Mouse (Mus musculus) CH12.LX (cell line): ENCODE data around the gene Stxbp3. TPM values are rescaled to one million over a fixed set of nuclear protein-coding genes. Genes with fewer than 3 reads are reported as not detected.

Source experiments
- DNase-seq: peaks from one replicate; pipeline ENCODE4 v3.0.0-alpha.2; 2013; ENCODE audit errors: extremely low read depth
- H3K27ac ChIP-seq: 2 replicates; pipeline ENCODE4 v1.5.1; 2012; ENCODE audit warnings: low read depth, mild to moderate bottlenecking, control low read depth, moderate library complexity; ENCODE audit not compliant: insufficient read depth
- H3K27me3 ChIP-seq: replicated peaks from 2 replicates; pipeline ENCODE3; 2012; ENCODE audit warnings: inconsistent platforms
- H3K36me3 ChIP-seq, 2 experiments: replicated peaks in 1 of 2; 2 replicates each; pipeline versions ENCODE3 to v1.6.1; 2012; ENCODE audit warnings: inconsistent platforms in 1 of 2, low read length in 1 of 2, mild to moderate bottlenecking in 1 of 2, mixed read lengths in 1 of 2, moderate library complexity in 1 of 2; ENCODE audit not compliant: control insufficient read depth in 1 of 2, insufficient read depth in 1 of 2
- H3K4me1 ChIP-seq, 2 experiments: 2 replicates each; pipeline ENCODE4 v1.6.1; 2012; ENCODE audit warnings: inconsistent platforms in 1 of 2, moderate library complexity in 1 of 2; ENCODE audit not compliant: insufficient read depth in 2 of 2, control insufficient read depth in 1 of 2
- H3K4me2 ChIP-seq: 2 replicates; pipeline ENCODE4 v1.6.1; 2012; ENCODE audit warnings: low read depth, mild to moderate bottlenecking, control low read depth; ENCODE audit not compliant: poor library complexity, insufficient read depth, severe bottlenecking
- H3K4me3 ChIP-seq, 3 experiments: fragments of 150-350 bp in 1 of 3; sonication (generic) in 1 of 3; replicated peaks in 1 of 3; 2 replicates each; pipeline versions ENCODE3 to v1.5.1; 2011 to 2012; ENCODE audit warnings: low read depth in 2 of 3, low read length in 2 of 3, mild to moderate bottlenecking in 2 of 3, moderate library complexity in 2 of 3, control low read depth in 1 of 3, improper control_type of control experiment in 1 of 3, inconsistent platforms in 1 of 3, mixed read lengths in 1 of 3; ENCODE audit not compliant: poor library complexity in 1 of 3
- H3K79me2 ChIP-seq: replicated peaks from 2 replicates; pipeline ENCODE4 v1.6.1; 2012; ENCODE audit warnings: mild to moderate bottlenecking, moderate library complexity; ENCODE audit not compliant: control insufficient read depth, poor library complexity, insufficient read depth, severe bottlenecking; ENCODE audit errors: extremely low read depth
- H3K9ac ChIP-seq: 2 replicates; pipeline ENCODE4 v1.6.1; 2012; ENCODE audit warnings: low read depth, mild to moderate bottlenecking, control low read depth, moderate library complexity; ENCODE audit not compliant: insufficient read depth
- H3K9me3 ChIP-seq: replicated peaks from 2 replicates; pipeline ENCODE3; 2012; ENCODE audit warnings: low read length, inconsistent platforms, mixed read lengths
- BHLHE40 ChIP-seq: IDR thresholded peaks from 2 replicates; pipeline ENCODE4 v1.6.1; 2011; ENCODE audit warnings: mild to moderate bottlenecking, low read depth, low read length, improper control_type of control experiment
- CTCF ChIP-seq, 2 experiments: IDR thresholded peaks in 1 of 2; conservative IDR thresholded peaks in 1 of 2; 2 replicates each; pipeline ENCODE4 v1.5.1; 2011 to 2012; ENCODE audit warnings: low read depth in 2 of 2, low read length in 2 of 2, improper control_type of control experiment in 1 of 2, inconsistent platforms in 1 of 2, mild to moderate bottlenecking in 1 of 2, moderate library complexity in 1 of 2
- E2F4 ChIP-seq: IDR thresholded peaks from 2 replicates; pipeline ENCODE4 v1.6.1; 2011; ENCODE audit warnings: low read depth, low read length, improper control_type of control experiment; ENCODE audit not compliant: insufficient replicate concordance
- ELF1 ChIP-seq: IDR thresholded peaks from 2 replicates; pipeline ENCODE4 v1.6.1; 2014; ENCODE audit warnings: low read depth, mild to moderate bottlenecking, inconsistent platforms, low read length, improper control_type of control experiment
- HCFC1 ChIP-seq: IDR thresholded peaks from 2 replicates; pipeline ENCODE4 v1.6.1; 2012; ENCODE audit warnings: low read depth, mild to moderate bottlenecking, inconsistent platforms, low read length, improper control_type of control experiment
- IRF4 ChIP-seq: IDR thresholded peaks from 2 replicates; pipeline ENCODE4 v1.6.1; 2014; ENCODE audit warnings: low read depth, mild to moderate bottlenecking, inconsistent platforms, low read length, improper control_type of control experiment
- JUN ChIP-seq: IDR thresholded peaks from 2 replicates; pipeline ENCODE4 v1.6.1; 2011; ENCODE audit warnings: low read depth, mild to moderate bottlenecking, low read length, improper control_type of control experiment, moderate library complexity; ENCODE audit not compliant: insufficient read depth
- JUND ChIP-seq: conservative IDR thresholded peaks from 2 replicates; pipeline ENCODE4 v1.6.1; 2011; ENCODE audit warnings: low read depth, low read length, improper control_type of control experiment
- MAX ChIP-seq: IDR thresholded peaks from 2 replicates; pipeline ENCODE4 v1.6.1; 2011; ENCODE audit warnings: low read length, improper control_type of control experiment
- MEF2A ChIP-seq: IDR thresholded peaks from 2 replicates; pipeline ENCODE4 v1.6.1; 2014; ENCODE audit warnings: low read depth, mild to moderate bottlenecking, inconsistent platforms, low read length, improper control_type of control experiment, borderline replicate concordance
- MXI1 ChIP-seq: IDR thresholded peaks from 2 replicates; pipeline ENCODE4 v1.6.1; 2011; ENCODE audit warnings: mild to moderate bottlenecking, low read depth, low read length, improper control_type of control experiment
- MYC ChIP-seq: IDR thresholded peaks from 2 replicates; pipeline ENCODE4 v1.6.1; 2011; ENCODE audit warnings: low read depth, mild to moderate bottlenecking, improper control_type of control experiment, low read length
- NELFE ChIP-seq: IDR thresholded peaks from 2 replicates; pipeline ENCODE4 v1.6.1; 2011; ENCODE audit warnings: low read depth, low read length, improper control_type of control experiment
- NRF1 ChIP-seq: IDR thresholded peaks from 2 replicates; pipeline ENCODE4 v1.6.1; 2014; ENCODE audit warnings: low read depth, mild to moderate bottlenecking, inconsistent platforms, low read length, improper control_type of control experiment, moderate library complexity
- PAX5 ChIP-seq: IDR thresholded peaks from 2 replicates; pipeline ENCODE4 v1.6.1; 2012; ENCODE audit warnings: low read length, inconsistent platforms, mixed read lengths
- POLR2AphosphoS2 ChIP-seq: IDR thresholded peaks from 2 replicates; pipeline ENCODE4 v1.6.1; 2011; ENCODE audit warnings: low read depth, low read length, improper control_type of control experiment
- RAD21 ChIP-seq: IDR thresholded peaks from 2 replicates; pipeline ENCODE4 v1.6.1; 2011; ENCODE audit warnings: low read depth, mild to moderate bottlenecking, low read length, improper control_type of control experiment, moderate library complexity
- SMC3 ChIP-seq: IDR thresholded peaks from 2 replicates; pipeline ENCODE4 v1.6.1; 2011; ENCODE audit warnings: low read depth, low read length, improper control_type of control experiment
- TBP ChIP-seq: conservative IDR thresholded peaks from 2 replicates; pipeline ENCODE4 v1.6.1; 2011; ENCODE audit warnings: low read depth, low read length, improper control_type of control experiment
- UBTF ChIP-seq: IDR thresholded peaks from 2 replicates; pipeline ENCODE4 v1.6.1; 2012; ENCODE audit warnings: low read depth, mild to moderate bottlenecking, inconsistent platforms, low read length, improper control_type of control experiment, moderate library complexity
- USF1 ChIP-seq: IDR thresholded peaks from 2 replicates; pipeline ENCODE4 v1.6.1; 2014; ENCODE audit warnings: low read depth, mild to moderate bottlenecking, inconsistent platforms, low read length, improper control_type of control experiment
- ZC3H11A ChIP-seq: IDR thresholded peaks from 2 replicates; pipeline ENCODE4 v1.6.1; 2012; ENCODE audit warnings: low read depth, mild to moderate bottlenecking, inconsistent platforms, low read length, improper control_type of control experiment
- ZMIZ1 ChIP-seq: IDR thresholded peaks from 2 replicates; pipeline ENCODE4 v1.6.1; 2012; ENCODE audit warnings: low read depth, mild to moderate bottlenecking, inconsistent platforms, low read length, improper control_type of control experiment
- ZNF384 ChIP-seq: IDR thresholded peaks from 2 replicates; pipeline ENCODE4 v1.6.1; 2012; ENCODE audit warnings: low read depth, low read length, improper control_type of control experiment, inconsistent platforms
- dilution Hi-C: fragments of 300-500 bp; cut with MboI; formaldehyde crosslinking; loops from 2 replicates; pipeline ENCODE4 v1.14.3; 2020; ENCODE audit warnings: low sequenced_read_pairs; ENCODE audit not compliant: extremely low pct_unique_long_range_greater_than_20kb, extremely low pct_ligation_motif_present
- in situ Hi-C: fragments of 300-500 bp; cut with MboI; formaldehyde crosslinking; loops from 3 replicates; pipeline ENCODE4 v1.14.3; 2019; ENCODE audit warnings: low sequenced_read_pairs, low pct_ligation_motif_present, low pct_unique_long_range_greater_than_20kb, mixed read lengths
- polyA plus RNA-seq: library from polyadenylated mRNA; unstranded; fragments of >175 nt; gene quantifications from 2 replicates; pipeline ENCODE4 v1.2.1, GENCODE M21; 2012; ENCODE audit warnings: low read depth; ENCODE audit not compliant: insufficient read length
- total RNA-seq, 2 experiments: library from RNA; depleted of rRNA; stranded (reverse); fragments of 300-350 nt in 1 of 2; fragments of >200 nt in 1 of 2; gene quantifications; 2 replicates each; pipeline ENCODE4 v1.2.3; 2012 to 2014

The Stxbp3 gene
- total and polyA plus RNA-seq, 3 experiments = 12.1 to 21.5 (median 14.4) TPM

DNA sequence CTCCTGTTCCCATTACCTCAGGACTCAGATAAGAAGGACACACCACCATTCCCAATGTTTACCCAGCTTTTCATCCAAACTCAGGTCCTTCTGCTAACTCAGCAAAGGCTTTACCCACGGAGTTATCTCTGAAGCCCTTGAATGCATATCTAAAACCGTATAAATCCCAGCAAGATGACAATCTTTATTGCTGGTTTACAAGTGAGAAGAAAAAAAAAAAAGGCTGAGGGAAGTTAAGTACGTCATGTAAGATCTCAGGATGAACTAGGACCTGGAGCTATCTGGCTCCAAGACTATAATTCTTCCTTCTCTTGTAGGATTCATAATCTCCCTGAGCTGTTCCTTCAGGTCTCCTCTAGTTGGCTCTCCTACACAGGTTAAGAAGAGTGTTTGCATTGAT lies 11.2 kb upstream of the Stxbp3 start:
- no peak for DNase-seq
- H3K9me3 ChIP-seq = no peaks in the 10 kb centered on the region
- no peak overlapping the region for H3K9ac ChIP-seq
- H3K79me2 ChIP-seq = no peaks in the 10 kb centered on the region
- TF ChIP-seq JUND = no peak
- no peak for TF ChIP-seq NELFE
- peak; percentile 16 for TF ChIP-seq RAD21
- TF ChIP-seq BHLHE40 = no peak
- TF ChIP-seq CTCF (conservative IDR thresholded peaks at IDR 0.05 in 1 of 2, IDR thresholded peaks at IDR 0.05 in 1 of 2; ENCODE audit: low read depth in 2 of 2, low read length in 2 of 2) = peak in 1 of 2 experiments; percentile 34; a peak in 2 of 4 replicates
- no peak for TF ChIP-seq SMC3
- no peak for TF ChIP-seq ZNF384
- no peak for TF ChIP-seq MAX
- dilution Hi-C loops (no loop called here), in situ Hi-C loops (no loop called here)
- H3K4me3 ChIP-seq = no peak overlapping the region
- no peaks in the 10 kb centered on the region for H3K27me3 ChIP-seq
- peaks cover 32 to 67% of the 10 kb centered on the region in 2 experiments for H3K4me1 ChIP-seq
- H3K36me3 ChIP-seq = no peaks in the 10 kb centered on the region
- no peak overlapping the region for H3K4me2 ChIP-seq
- H3K27ac ChIP-seq = no peak overlapping the region; the same call in 1 of the 2 replicates

DNA sequence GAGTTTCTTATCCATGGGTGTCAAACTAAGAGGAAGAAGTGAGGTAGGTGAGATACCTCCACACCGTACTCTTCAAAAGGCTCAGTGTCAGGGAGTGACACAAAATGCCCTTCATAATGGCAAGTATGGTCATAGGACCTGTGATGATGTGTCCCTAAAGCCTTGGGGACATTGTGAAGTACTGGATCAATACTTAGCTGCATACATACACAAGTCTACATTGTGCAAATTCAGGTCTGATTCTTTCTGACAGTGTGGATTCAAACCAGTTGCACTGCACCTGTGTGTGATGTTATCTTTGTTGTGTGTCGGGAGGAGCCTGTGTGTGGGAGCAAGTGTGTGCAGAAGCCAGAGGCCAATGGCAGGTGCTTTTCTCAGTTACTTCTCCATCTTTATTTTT lies 10.7 kb upstream of the Stxbp3 start:
- peaks cover 32 to 62% of the 10 kb centered on the region in 2 experiments for H3K4me1 ChIP-seq
- H3K36me3 ChIP-seq = no peaks in the 10 kb centered on the region
- H3K4me2 ChIP-seq = peak overlapping the region; percentile 51; the same call in 1 of the 2 replicates
- dilution Hi-C loops (no loop called here), in situ Hi-C loops (no loop called here)
- no peak for DNase-seq
- H3K9ac ChIP-seq = peak overlapping the region; percentile 33; the same call in 1 of the 2 replicates
- no peaks in the 10 kb centered on the region for H3K9me3 ChIP-seq
- H3K27me3 ChIP-seq = no peaks in the 10 kb centered on the region
- TF ChIP-seq ZNF384 (no peak), ELF1 (no peak), PAX5 (no peak)
- H3K27ac ChIP-seq = peak overlapping the region; percentile 91
- H3K4me3 ChIP-seq = peak overlapping the region in 1 of 3 experiments; percentile 26
- H3K79me2 ChIP-seq = no peaks in the 10 kb centered on the region

DNA sequence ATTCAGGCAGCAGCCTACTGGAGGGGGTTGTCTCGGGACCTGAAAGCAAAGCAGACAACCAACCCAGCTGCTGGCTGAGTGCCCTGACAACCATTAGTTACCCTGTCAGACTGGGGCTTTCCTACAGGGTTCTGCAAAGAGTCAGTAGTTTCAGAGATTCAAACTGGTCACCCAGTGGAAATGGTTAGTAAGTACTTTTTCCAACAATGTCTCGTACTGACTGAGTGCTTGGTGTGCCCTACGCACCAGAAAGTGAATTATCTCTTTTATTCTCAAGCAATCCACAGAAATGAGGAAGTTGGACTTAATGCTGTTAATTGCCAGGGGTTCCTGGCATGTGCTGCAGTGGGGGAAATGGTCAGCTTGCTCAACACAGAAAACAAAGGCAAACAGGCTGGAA lies 10.2 kb upstream of the Stxbp3 start:
- Histone ChIP-seq H3K4me3 (no peak overlapping the region), H3K4me2 (peak overlapping the region; percentile 51; the same call in 1 of the 2 replicates), H3K9me3 (no peaks in the 10 kb centered on the region), H3K79me2 (no peaks in the 10 kb centered on the region), H3K9ac (peak overlapping the region; percentile 33; the same call in 1 of the 2 replicates), H3K4me1 (peaks cover 28 to 57% of the 10 kb centered on the region in 2 experiments), H3K36me3 (no peaks in the 10 kb centered on the region), H3K27me3 (no peaks in the 10 kb centered on the region), H3K27ac (peak overlapping the region; percentile 91)
- dilution Hi-C loops = no loop called here
- peak; percentile 79 for DNase-seq
- in situ Hi-C loops = no loop called here
- TF ChIP-seq MXI1 = no peak
- TF ChIP-seq HCFC1 = no peak
- no peak for TF ChIP-seq PAX5
- TF ChIP-seq NRF1 = no peak
- TF ChIP-seq USF1 = no peak
- TF ChIP-seq E2F4 = no peak
- TF ChIP-seq MEF2A = no peak; the same call in 1 of the 2 replicates
- TF ChIP-seq ZNF384 = no peak
- TF ChIP-seq JUND = no peak
- no peak for TF ChIP-seq SMC3
- no peak for TF ChIP-seq MAX
- no peak for TF ChIP-seq RAD21
- TF ChIP-seq JUN = peak; percentile 48; the same call in 1 of the 2 replicates
- no peak for TF ChIP-seq POLR2AphosphoS2
- no peak for TF ChIP-seq CTCF (conservative IDR thresholded peaks at IDR 0.05 in 1 of 2, IDR thresholded peaks at IDR 0.05 in 1 of 2; ENCODE audit: low read depth in 2 of 2, low read length in 2 of 2)
- TF ChIP-seq ZMIZ1 = no peak
- TF ChIP-seq IRF4 = peak; percentile 71
- TF ChIP-seq TBP = 0 out of 2 replicates have a peak, but pooled peaks have one; percentile 37
- no peak for TF ChIP-seq NELFE
- peak; percentile 85 for TF ChIP-seq BHLHE40
- TF ChIP-seq ZC3H11A = no peak
- TF ChIP-seq UBTF = no peak
- no peak for TF ChIP-seq MYC
